Mouse (Mus musculus): ENCODE measurements around the gene Slc40a1. TPM values are rescaled to one million over a fixed set of nuclear protein-coding genes. Genes with fewer than 3 reads are reported as not detected.
A peak's percentile ranks its signal among the peaks of the same experiment; 100 is the strongest.

The Slc40a1 gene
- total RNA-seq (2014; rRNA removed) (12.3 and 13.9 TPM in 2 replicates), polyA plus RNA-seq (2015; fragmentation: Nextera tagmentation; extraction: Ambion mirVana) (23.8 and 28.7 TPM in 2 replicates)

DNA sequence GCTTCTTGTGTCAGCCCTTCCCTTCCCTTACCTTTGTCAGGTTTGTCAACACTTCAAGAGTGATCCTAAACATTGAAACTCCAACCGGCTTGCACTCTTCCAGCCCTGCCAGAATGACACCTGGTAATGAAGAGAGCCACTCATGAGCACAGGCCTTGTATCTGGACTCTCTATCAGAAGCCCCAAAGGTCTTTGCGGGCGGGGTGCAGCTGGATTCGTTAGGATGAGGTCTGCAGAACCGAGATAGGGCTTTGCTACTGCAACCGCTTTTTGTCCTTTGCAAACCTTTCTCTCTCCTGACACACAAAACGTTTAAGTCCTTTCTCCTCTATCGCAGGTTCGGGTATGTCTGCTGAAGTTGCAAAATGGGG, at the start of gene Slc40a1:
Gene Slc40a1, minus strand, starts transcription at position 131 of the 371 bp plus-strand sequence.
- ATAC-seq = no peak

GRCm38 (mm10) chr1:45971314-45971713, 45.0 kb upstream of the Slc40a1 start:
- DNase-seq (no peak), ATAC-seq (no peak)
- H3K4me3 ChIP-seq (ENCODE audit: low read depth, low read length) = no peak overlapping the region
- H3K27ac ChIP-seq (ENCODE audit: low read depth, low read length) = no peak overlapping the region
- no peak overlapping the region for H3K4me2 ChIP-seq (ENCODE audit: low read depth)
- WGBS = 91% methylated on average over 4 of the region's 4 CpGs
- no peaks in the 10 kb centered on the region for H3K9me3 ChIP-seq (ENCODE audit: low read length)
- no peak for TF ChIP-seq CTCF (IDR thresholded peaks at IDR 0.05; ENCODE audit: low read depth)
- no peaks in the 10 kb centered on the region for H3K27me3 ChIP-seq (ENCODE audit: insufficient read depth, low read length)
- no peak overlapping the region for H3K9ac ChIP-seq
- H3K4me1 ChIP-seq (ENCODE audit: insufficient read depth) = no peaks in the 10 kb centered on the region
- H3K36me3 ChIP-seq (ENCODE audit: insufficient read depth) = no peaks in the 10 kb centered on the region

More for the DNA sequence above, at the start of gene Slc40a1:
- Histone ChIP-seq H3K27ac (ENCODE audit: low read depth, low read length) (no peak within 1 kb of the TSS), H3K9ac (peak within 1 kb of the TSS; percentile 55), H3K4me2 (ENCODE audit: low read depth) (peak within 1 kb of the TSS; percentile 93), H3K36me3 (ENCODE audit: insufficient read depth) (no peaks in the 10 kb centered on the region), H3K27me3 (ENCODE audit: insufficient read depth, low read length) (peaks cover 6% of the 10 kb centered on the region), H3K4me1 (ENCODE audit: insufficient read depth) (0 out of 2 replicates have a peak, but pooled peaks cover 3% of the 10 kb centered on the region), H3K9me3 (ENCODE audit: low read length) (no peaks in the 10 kb centered on the region), H3K4me3 (ENCODE audit: low read depth, low read length) (peak within 1 kb of the TSS; percentile 55)
- TF ChIP-seq CTCF (IDR thresholded peaks at IDR 0.05; ENCODE audit: low read depth) = no peak
- 23% methylated on average over 9 of the region's 9 CpGs for WGBS
- no peak for DNase-seq

DNA sequence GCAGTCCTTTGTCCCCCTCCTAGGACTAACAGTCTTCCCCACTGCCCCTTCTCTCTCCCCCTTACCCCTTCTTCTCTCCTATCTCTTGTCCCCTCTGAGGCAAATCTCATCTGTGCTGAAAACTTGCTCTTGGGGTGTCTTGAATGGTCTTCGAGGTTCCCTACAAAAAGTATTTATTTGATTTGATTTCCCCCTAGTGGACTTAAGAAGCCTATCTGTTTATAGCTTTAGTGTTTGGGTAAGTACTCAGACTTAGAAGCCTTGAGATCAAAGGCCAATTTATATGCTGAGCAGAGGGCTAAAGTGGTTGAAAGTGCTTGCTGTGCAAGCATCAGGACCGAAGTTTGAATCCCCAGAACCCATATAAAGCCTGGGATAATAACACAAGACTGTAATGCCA, 22.7 kb upstream of the Slc40a1 start:
- Histone ChIP-seq H3K36me3 (ENCODE audit: insufficient read depth) (no peaks in the 10 kb centered on the region), H3K9me3 (ENCODE audit: low read length) (no peaks in the 10 kb centered on the region), H3K4me1 (ENCODE audit: insufficient read depth) (no peaks in the 10 kb centered on the region), H3K27me3 (ENCODE audit: insufficient read depth, low read length) (no peaks in the 10 kb centered on the region), H3K9ac (no peak overlapping the region), H3K4me2 (ENCODE audit: low read depth) (no peak overlapping the region), H3K4me3 (ENCODE audit: low read depth, low read length) (no peak overlapping the region), H3K27ac (ENCODE audit: low read depth, low read length) (no peak overlapping the region)
- no peak for DNase-seq
- TF ChIP-seq CTCF (IDR thresholded peaks at IDR 0.05; ENCODE audit: low read depth) = no peak
- no peak for ATAC-seq
- WGBS = 88% methylated on average over 2 of the region's 2 CpGs

GRCm38 (mm10) chr1:45947843-45948242, 21.5 kb upstream of the Slc40a1 start:
- H3K4me1 ChIP-seq (ENCODE audit: insufficient read depth) = no peaks in the 10 kb centered on the region
- H3K27me3 ChIP-seq (ENCODE audit: insufficient read depth, low read length) = no peaks in the 10 kb centered on the region
- H3K4me3 ChIP-seq (ENCODE audit: low read depth, low read length) = no peak overlapping the region
- H3K4me2 ChIP-seq (ENCODE audit: low read depth) = no peak overlapping the region
- ATAC-seq = no peak
- no peak overlapping the region for H3K9ac ChIP-seq
- H3K9me3 ChIP-seq (ENCODE audit: low read length) = no peaks in the 10 kb centered on the region
- TF ChIP-seq CTCF (IDR thresholded peaks at IDR 0.05; ENCODE audit: low read depth) = no peak
- no peak overlapping the region for H3K27ac ChIP-seq (ENCODE audit: low read depth, low read length)
- DNase-seq = no peak
- no peaks in the 10 kb centered on the region for H3K36me3 ChIP-seq (ENCODE audit: insufficient read depth)
- 66% methylated on average over 1 of the region's 1 CpGs for WGBS

DNA sequence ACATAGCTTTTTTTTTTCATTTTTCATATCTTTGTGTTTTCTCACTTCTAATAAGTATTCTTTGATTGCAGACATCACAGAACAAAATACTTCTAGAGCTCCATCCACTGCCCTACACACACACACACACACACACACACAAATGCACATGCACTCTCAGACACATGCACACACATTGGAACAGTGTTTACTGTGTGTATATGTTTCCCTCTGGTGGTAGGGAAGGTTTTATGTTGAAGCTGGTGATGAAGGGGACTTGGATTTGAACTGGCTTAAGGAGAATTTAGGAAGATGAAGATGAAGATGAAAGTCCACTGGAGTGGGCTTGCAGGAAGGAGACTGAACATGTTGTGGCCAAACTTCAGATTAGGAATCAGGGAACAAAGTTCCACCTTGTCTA, 4.8 kb upstream of the Slc40a1 start:
- 0 out of 2 replicates have a peak, but pooled peaks cover under 1% of the 10 kb centered on the region for H3K4me1 ChIP-seq (ENCODE audit: insufficient read depth)
- no peak overlapping the region for H3K4me2 ChIP-seq (ENCODE audit: low read depth)
- H3K4me3 ChIP-seq (ENCODE audit: low read depth, low read length) = no peak overlapping the region
- peaks cover 3% of the 10 kb centered on the region for H3K27me3 ChIP-seq (ENCODE audit: insufficient read depth, low read length)
- no peak for DNase-seq
- no peaks in the 10 kb centered on the region for H3K36me3 ChIP-seq (ENCODE audit: insufficient read depth)
- no peaks in the 10 kb centered on the region for H3K9me3 ChIP-seq (ENCODE audit: low read length)
- H3K27ac ChIP-seq (ENCODE audit: low read depth, low read length) = no peak overlapping the region
- no peak for TF ChIP-seq CTCF (IDR thresholded peaks at IDR 0.05; ENCODE audit: low read depth)
- no peak for ATAC-seq
- no peak overlapping the region for H3K9ac ChIP-seq

- no peak for ATAC-seq
- DNase-seq = no peak
- 47% methylated on average over 3 of the region's 3 CpGs for WGBS
- H3K9ac ChIP-seq = no peak overlapping the region
- H3K36me3 ChIP-seq (ENCODE audit: insufficient read depth) = no peaks in the 10 kb centered on the region
- no peak for TF ChIP-seq CTCF (IDR thresholded peaks at IDR 0.05; ENCODE audit: low read depth)
- no peak overlapping the region for H3K4me3 ChIP-seq (ENCODE audit: low read depth, low read length)
- no peak overlapping the region for H3K27ac ChIP-seq (ENCODE audit: low read depth, low read length)
- 0 out of 2 replicates have a peak, but pooled peaks cover 3% of the 10 kb centered on the region for H3K4me1 ChIP-seq (ENCODE audit: insufficient read depth)
- H3K27me3 ChIP-seq (ENCODE audit: insufficient read depth, low read length) = peaks cover 6% of the 10 kb centered on the region
- H3K4me2 ChIP-seq (ENCODE audit: low read depth) = no peak overlapping the region
- H3K9me3 ChIP-seq (ENCODE audit: low read length) = no peaks in the 10 kb centered on the region
Observed at GRCm38 (mm10) chr1:45926911-45927310, 588 bp upstream of the Slc40a1 start.

DNA sequence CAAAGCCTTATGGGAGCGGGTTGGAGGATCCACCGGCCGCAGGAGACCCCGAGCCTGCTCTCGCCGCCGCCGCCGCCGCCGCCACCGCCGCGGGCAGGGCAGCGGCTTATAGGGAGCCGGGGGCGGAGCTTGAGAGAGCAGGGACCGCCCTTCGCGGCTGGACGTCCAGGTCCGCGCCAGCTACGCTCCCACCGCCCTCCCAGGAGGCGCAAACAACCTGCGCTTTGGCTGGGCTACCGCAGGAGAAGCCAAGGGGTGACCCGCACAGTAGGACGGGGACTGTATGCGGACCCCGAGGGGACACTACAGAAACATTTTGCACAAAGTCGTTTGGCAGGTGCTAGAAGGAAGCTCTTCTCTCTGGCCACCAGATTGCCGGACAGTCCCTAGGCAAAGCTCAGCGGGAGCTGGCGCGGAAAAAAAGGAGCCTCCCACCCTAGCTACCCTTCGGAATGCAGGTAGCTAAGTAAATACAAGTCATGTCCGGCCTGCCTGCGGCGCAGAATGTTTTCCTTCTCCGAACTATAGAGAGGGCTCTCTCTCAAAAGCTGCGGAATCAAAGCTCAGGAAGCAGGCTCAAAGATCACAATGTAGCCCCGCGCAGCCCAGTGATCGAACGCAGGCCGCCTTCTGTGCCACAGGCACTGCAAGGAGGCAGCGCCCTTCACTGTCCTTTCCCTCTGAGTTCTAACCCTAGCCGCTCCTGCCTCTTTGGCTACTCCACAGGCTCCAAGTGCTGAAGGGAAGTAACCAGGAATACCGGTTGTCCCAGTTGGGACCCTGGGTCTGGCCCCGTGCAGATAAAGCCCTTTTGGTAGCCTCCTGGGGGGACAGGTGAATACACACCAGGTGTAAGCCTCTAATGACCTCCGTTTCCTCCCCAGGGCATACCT, 577 bp downstream of the Slc40a1 start:
- no peak overlapping the region for H3K27ac ChIP-seq (ENCODE audit: low read depth, low read length)
- under 1% methylated on average over 53 of the region's 53 CpGs for WGBS
- TF ChIP-seq CTCF (IDR thresholded peaks at IDR 0.05; ENCODE audit: low read depth) = no peak
- H3K9ac ChIP-seq = peak overlapping the region; percentile 55
- H3K27me3 ChIP-seq (ENCODE audit: insufficient read depth, low read length) = peaks cover 6% of the 10 kb centered on the region
- peak overlapping the region; percentile 55 for H3K4me3 ChIP-seq (ENCODE audit: low read depth, low read length)
- H3K4me1 ChIP-seq (ENCODE audit: insufficient read depth) = 0 out of 2 replicates have a peak, but pooled peaks cover 3% of the 10 kb centered on the region
- no peaks in the 10 kb centered on the region for H3K36me3 ChIP-seq (ENCODE audit: insufficient read depth)
- H3K4me2 ChIP-seq (ENCODE audit: low read depth) = peak overlapping the region; percentile 93
- ATAC-seq = peak; percentile 93
- H3K9me3 ChIP-seq (ENCODE audit: low read length) = no peaks in the 10 kb centered on the region
- DNase-seq = peak; percentile 57
